Mouse (Mus musculus): ENCODE results near the gene Lalba. TPM values are rescaled to one million over a fixed set of nuclear protein-coding genes. Genes with fewer than 3 reads are reported as not detected.
A peak's percentile ranks its signal among the peaks of the same experiment; 100 is the strongest.
"Not testable (repeated sequence)": the region's sequence is repeated elsewhere in the genome, so short reads cannot be mapped to it uniquely, and the experiment has no call there.

Gene Lalba
- polyA plus RNA-seq (2014; fragmentation: Nextera tagmentation; extraction: Ambion mirVana), result not detected in 2 replicates

GRCm38 (mm10) chr15:98482701-98483100 lies at the start of gene Lalba:
Lalba (minus strand) TSS chr15:98482721.
- 60% methylated on average over 3 of the region's 3 CpGs for WGBS
- no peak within 1 kb of the TSS for H3K4me3 ChIP-seq (ENCODE audit: low read depth, low read length)
- no peaks in the 10 kb centered on the region for H3K9me3 ChIP-seq (ENCODE audit: control insufficient read depth, low read length)
- H3K27me3 ChIP-seq (ENCODE audit: control insufficient read depth, insufficient read depth, low read length), result no peaks in the 10 kb centered on the region
- DNase-seq (ENCODE audit: low spot score, missing footprints) (no peak), ATAC-seq (ENCODE audit: low FRiP score) (no peak)
- no peak within 1 kb of the TSS for H3K27ac ChIP-seq (ENCODE audit: low read depth, low read length)
- H3K9ac ChIP-seq (ENCODE audit: low read length), result no peak within 1 kb of the TSS
- no peaks in the 10 kb centered on the region for H3K36me3 ChIP-seq (ENCODE audit: control insufficient read depth, insufficient read depth, low read length)
- no peaks in the 10 kb centered on the region for H3K4me1 ChIP-seq (ENCODE audit: control insufficient read depth, insufficient read depth, low read length)
- H3K4me2 ChIP-seq, result no peak within 1 kb of the TSS

DNA sequence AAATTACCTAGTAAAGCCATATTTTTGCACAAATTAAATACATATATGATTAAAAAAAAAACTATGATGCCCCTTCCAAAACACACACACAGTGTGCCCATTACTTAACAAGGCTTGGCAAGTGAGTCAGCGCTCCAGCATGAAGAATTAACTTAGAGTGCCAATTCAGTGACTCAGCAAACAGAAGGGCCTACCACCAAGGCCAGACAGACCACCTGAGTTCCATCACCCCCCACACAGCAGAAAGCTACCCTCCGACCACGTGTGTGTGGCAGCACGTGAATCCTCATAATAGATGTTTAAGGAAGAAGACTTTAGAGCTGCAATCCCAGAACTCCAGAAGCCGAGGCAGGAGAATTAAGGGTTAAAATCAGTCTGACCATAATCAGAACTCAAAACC lies 49.8 kb upstream of the Lalba start:
- no peaks in the 10 kb centered on the region for H3K9me3 ChIP-seq (ENCODE audit: control insufficient read depth, low read length)
- no peak for DNase-seq (ENCODE audit: low spot score, missing footprints)
- no peaks in the 10 kb centered on the region for H3K27me3 ChIP-seq (ENCODE audit: control insufficient read depth, insufficient read depth, low read length)
- H3K4me2 ChIP-seq, result peak overlapping the region; percentile 92
- no peak for ATAC-seq (ENCODE audit: low FRiP score)
- H3K27ac ChIP-seq (ENCODE audit: low read depth, low read length), result no peak overlapping the region
- H3K9ac ChIP-seq (ENCODE audit: low read length), result peak overlapping the region; percentile 98
- peaks cover 8% of the 10 kb centered on the region for H3K4me1 ChIP-seq (ENCODE audit: control insufficient read depth, insufficient read depth, low read length)
- peak overlapping the region; percentile 84 for H3K4me3 ChIP-seq (ENCODE audit: low read depth, low read length)
- 53% methylated on average over 5 of the region's 5 CpGs for WGBS
- peaks cover 26% of the 10 kb centered on the region for H3K36me3 ChIP-seq (ENCODE audit: control insufficient read depth, insufficient read depth, low read length)

DNA sequence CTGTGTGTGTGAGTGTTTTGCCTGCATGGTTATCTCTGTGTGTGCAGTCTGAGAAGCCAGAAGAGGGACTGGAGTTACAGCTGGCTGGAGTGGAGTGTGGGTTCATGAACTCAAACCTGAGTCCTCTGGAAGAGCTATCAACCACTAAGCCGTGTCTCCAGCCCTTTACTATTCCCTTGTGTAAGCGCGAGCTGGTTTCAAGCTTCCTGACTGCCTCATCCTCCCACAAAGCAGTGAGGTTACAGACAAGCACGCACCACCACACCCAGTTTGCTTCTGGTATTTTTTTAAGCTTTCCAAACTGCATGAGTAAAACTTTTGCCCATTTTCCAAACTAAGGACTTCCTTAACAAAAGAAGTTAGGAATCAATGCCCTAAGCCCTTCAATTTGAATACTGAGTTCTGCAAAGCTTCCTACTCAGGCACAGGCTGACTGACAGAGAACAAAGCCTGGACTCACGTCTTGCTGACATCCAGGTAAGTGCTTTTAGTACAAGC lies 45.6 kb upstream of the Lalba start:
- 93% methylated on average over 5 of the region's 5 CpGs for WGBS
- H3K9me3 ChIP-seq (ENCODE audit: control insufficient read depth, low read length), result no peaks in the 10 kb centered on the region
- ATAC-seq (ENCODE audit: low FRiP score) (no peak), DNase-seq (ENCODE audit: low spot score, missing footprints) (no peak)
- H3K27me3 ChIP-seq (ENCODE audit: control insufficient read depth, insufficient read depth, low read length), result no peaks in the 10 kb centered on the region
- H3K4me3 ChIP-seq (ENCODE audit: low read depth, low read length), result no peak overlapping the region
- peaks cover 38% of the 10 kb centered on the region for H3K36me3 ChIP-seq (ENCODE audit: control insufficient read depth, insufficient read depth, low read length)
- H3K9ac ChIP-seq (ENCODE audit: low read length), result no peak overlapping the region
- no peak overlapping the region for H3K27ac ChIP-seq (ENCODE audit: low read depth, low read length)
- no peak overlapping the region for H3K4me2 ChIP-seq
- peaks cover 8% of the 10 kb centered on the region for H3K4me1 ChIP-seq (ENCODE audit: control insufficient read depth, insufficient read depth, low read length)

DNA sequence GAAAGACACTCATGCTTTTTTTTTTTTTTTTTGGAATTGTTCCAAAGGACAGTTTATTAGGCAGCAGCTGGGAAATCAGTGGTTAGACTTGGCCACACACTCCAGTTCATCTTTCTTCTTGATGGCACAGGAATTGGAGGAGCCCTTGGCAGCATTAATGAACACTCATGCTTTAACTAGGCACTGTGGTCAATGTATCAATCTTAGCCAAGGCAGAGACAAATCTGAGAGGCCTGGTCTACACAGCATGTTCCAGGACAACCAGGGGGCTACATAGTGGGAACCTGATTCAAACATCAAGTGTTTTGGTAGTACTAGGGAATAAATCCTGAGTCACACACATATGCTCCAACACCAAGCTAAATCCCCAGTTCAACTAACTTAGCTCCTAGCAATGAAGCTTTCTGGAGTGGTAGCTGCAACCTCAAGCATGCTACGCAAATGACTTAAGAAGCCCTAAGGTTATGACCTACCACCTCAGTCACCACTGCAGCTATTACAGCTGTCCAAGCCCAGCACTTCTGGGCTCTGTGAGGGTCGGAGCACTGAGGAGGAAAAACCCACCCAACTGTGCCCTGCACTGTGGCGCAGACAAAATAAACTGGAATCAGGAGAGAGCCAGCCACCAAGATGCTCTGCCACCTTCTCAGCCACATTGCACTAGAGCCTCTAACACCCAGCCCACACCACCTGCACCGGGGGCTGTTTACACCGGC lies 44.7 kb upstream of the Lalba start:
- no peak overlapping the region for H3K4me3 ChIP-seq (ENCODE audit: low read depth, low read length)
- no peaks in the 10 kb centered on the region for H3K27me3 ChIP-seq (ENCODE audit: control insufficient read depth, insufficient read depth, low read length)
- H3K9me3 ChIP-seq (ENCODE audit: control insufficient read depth, low read length), result no peaks in the 10 kb centered on the region
- DNase-seq (ENCODE audit: low spot score, missing footprints) (no peak), ATAC-seq (ENCODE audit: low FRiP score) (no peak)
- H3K4me2 ChIP-seq, result no peak overlapping the region
- 94% methylated on average over 5 of the region's 5 CpGs for WGBS
- H3K4me1 ChIP-seq (ENCODE audit: control insufficient read depth, insufficient read depth, low read length), result peaks cover 1% of the 10 kb centered on the region
- peaks cover 47% of the 10 kb centered on the region for H3K36me3 ChIP-seq (ENCODE audit: control insufficient read depth, insufficient read depth, low read length)
- no peak overlapping the region for H3K27ac ChIP-seq (ENCODE audit: low read depth, low read length)
- H3K9ac ChIP-seq (ENCODE audit: low read length), result no peak overlapping the region

- H3K27ac ChIP-seq (ENCODE audit: low read depth, low read length), result no peak overlapping the region
- no peaks in the 10 kb centered on the region for H3K9me3 ChIP-seq (ENCODE audit: control insufficient read depth, low read length)
- WGBS, result 88% methylated on average over 5 of the region's 5 CpGs
- no peak overlapping the region for H3K9ac ChIP-seq (ENCODE audit: low read length)
- DNase-seq (ENCODE audit: low spot score, missing footprints) (no peak), ATAC-seq (ENCODE audit: low FRiP score) (no peak)
- peaks cover 50% of the 10 kb centered on the region for H3K36me3 ChIP-seq (ENCODE audit: control insufficient read depth, insufficient read depth, low read length)
- no peaks in the 10 kb centered on the region for H3K4me1 ChIP-seq (ENCODE audit: control insufficient read depth, insufficient read depth, low read length)
- no peak overlapping the region for H3K4me3 ChIP-seq (ENCODE audit: low read depth, low read length)
- H3K4me2 ChIP-seq, result no peak overlapping the region
- H3K27me3 ChIP-seq (ENCODE audit: control insufficient read depth, insufficient read depth, low read length), result no peaks in the 10 kb centered on the region
These were observed 43.5 kb upstream of the Lalba start for GRCm38 (mm10) chr15:98526057-98526456.

DNA sequence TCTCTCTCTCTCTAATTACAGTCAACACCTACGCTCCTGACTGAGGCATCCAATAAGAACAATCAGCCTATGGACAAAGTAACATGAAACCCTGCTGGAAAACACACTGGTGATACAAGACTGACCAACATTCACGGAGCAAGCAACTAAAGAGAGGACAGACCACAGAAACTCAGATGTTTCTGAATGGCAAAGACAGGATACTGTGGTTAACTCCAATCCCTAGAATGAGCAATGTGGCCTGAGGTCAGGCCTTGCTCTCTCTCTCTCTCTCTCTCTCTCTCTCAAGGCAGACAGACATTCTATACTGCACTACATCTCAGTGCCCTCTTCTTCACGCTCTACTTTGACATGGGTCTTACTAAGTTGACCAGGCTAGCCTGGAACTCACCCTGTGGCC lies 38.7 kb upstream of the Lalba start:
- H3K27ac ChIP-seq (ENCODE audit: low read depth, low read length), result no peak overlapping the region
- ATAC-seq (ENCODE audit: low FRiP score), result no peak
- no peaks in the 10 kb centered on the region for H3K9me3 ChIP-seq (ENCODE audit: control insufficient read depth, low read length)
- no peaks in the 10 kb centered on the region for H3K27me3 ChIP-seq (ENCODE audit: control insufficient read depth, insufficient read depth, low read length)
- no peaks in the 10 kb centered on the region for H3K4me1 ChIP-seq (ENCODE audit: control insufficient read depth, insufficient read depth, low read length)
- peaks cover 39% of the 10 kb centered on the region for H3K36me3 ChIP-seq (ENCODE audit: control insufficient read depth, insufficient read depth, low read length)
- no peak for DNase-seq (ENCODE audit: low spot score, missing footprints)
- no peak overlapping the region for H3K4me3 ChIP-seq (ENCODE audit: low read depth, low read length)
- 97% methylated on average over 3 of the region's 3 CpGs for whole genome bisulfite sequencing
- H3K4me2 ChIP-seq, result no peak overlapping the region
- H3K9ac ChIP-seq (ENCODE audit: low read length), result no peak overlapping the region

DNA sequence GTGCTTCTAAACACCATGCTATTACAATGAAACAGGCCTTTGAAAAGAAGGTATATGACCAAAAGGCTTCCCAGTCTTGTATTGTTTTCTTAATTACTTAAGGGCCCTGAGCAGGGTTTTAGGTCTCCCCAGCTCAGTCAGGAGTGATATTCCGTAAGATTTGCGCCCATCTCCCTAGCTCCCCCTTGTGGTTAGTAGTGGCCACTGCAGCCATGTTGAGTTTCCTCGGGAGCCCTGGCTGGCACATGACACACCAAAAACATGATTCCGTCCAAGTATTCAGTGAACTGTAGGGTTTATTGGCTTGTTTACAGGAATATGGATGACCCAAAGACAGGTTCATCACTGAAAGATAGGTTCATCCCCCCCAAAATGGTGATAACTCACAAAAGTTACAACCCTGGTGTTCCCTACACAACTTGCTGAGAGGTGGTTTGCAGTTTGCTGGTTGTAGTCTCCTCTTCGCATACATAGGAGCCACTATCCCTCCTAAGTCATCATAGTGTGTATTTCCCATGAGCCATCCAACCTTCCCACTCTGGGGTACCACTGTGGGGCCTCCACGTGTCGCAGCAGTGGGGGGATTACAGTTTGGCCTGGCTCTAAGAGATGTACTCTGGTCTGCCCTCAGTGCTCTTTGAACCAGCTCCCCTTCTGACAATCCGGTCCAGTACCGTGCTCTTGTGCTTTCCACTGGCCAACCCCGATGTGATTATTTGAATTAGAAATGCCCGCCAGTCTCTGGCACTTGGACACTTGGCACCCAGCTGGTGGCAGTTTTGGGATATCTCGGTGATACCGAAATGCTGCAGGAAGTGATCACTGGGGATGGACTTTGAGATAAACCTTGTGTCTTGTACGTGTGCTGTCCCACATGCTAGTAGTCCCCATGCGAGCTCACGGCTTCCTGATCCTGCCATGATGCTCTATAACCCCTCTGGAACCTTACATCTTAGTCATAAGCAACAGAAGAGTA lies 35.1 kb upstream of the Lalba start:
- peaks cover 25% of the 10 kb centered on the region for H3K36me3 ChIP-seq (ENCODE audit: control insufficient read depth, insufficient read depth, low read length)
- H3K4me3 ChIP-seq (ENCODE audit: low read depth, low read length), result no peak overlapping the region
- no peak for ATAC-seq (ENCODE audit: low FRiP score)
- no peaks in the 10 kb centered on the region for H3K9me3 ChIP-seq (ENCODE audit: control insufficient read depth, low read length)
- no peak overlapping the region for H3K9ac ChIP-seq (ENCODE audit: low read length)
- DNase-seq (ENCODE audit: low spot score, missing footprints), result peak; percentile 94
- no peak overlapping the region for H3K27ac ChIP-seq (ENCODE audit: low read depth, low read length)
- peaks cover 2% of the 10 kb centered on the region for H3K4me1 ChIP-seq (ENCODE audit: control insufficient read depth, insufficient read depth, low read length)
- H3K4me2 ChIP-seq, result no peak overlapping the region
- no peaks in the 10 kb centered on the region for H3K27me3 ChIP-seq (ENCODE audit: control insufficient read depth, insufficient read depth, low read length)
- WGBS, result 73% methylated on average over 16 of the region's 16 CpGs

- WGBS, result 76% methylated on average over 2 of the region's 2 CpGs
- not testable (repeated sequence) for ATAC-seq (ENCODE audit: low FRiP score); DNase-seq (ENCODE audit: low spot score, missing footprints)
These were observed 32.3 kb upstream of the Lalba start for GRCm38 (mm10) chr15:98514845-98515244.

DNA sequence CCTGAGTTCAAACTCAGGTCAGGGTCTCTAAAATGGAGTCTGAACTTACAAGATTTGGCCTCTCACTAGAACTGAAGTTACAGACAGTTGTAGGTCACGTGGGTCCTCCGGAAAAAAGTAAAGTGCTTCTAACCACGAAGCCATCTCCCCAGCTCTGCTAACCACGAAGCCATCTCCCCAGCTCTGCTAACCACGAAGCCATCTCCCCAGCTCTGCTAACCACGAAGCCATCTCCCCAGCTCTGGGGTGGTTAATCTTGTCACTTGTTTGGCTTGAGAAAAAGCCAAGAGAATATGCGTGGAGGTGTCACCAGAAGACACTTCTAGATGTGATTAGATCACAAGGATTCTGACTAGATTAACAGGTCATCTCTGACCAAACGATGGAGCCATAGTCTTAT lies 31.6 kb upstream of the Lalba start:
- Histone ChIP-seq H3K4me2 (no peak overlapping the region), H3K9ac (ENCODE audit: low read length) (no peak overlapping the region), H3K4me3 (ENCODE audit: low read depth, low read length) (no peak overlapping the region), H3K9me3 (ENCODE audit: control insufficient read depth, low read length) (no peaks in the 10 kb centered on the region), H3K36me3 (ENCODE audit: control insufficient read depth, insufficient read depth, low read length) (peaks cover 6% of the 10 kb centered on the region), H3K27ac (ENCODE audit: low read depth, low read length) (no peak overlapping the region), H3K4me1 (ENCODE audit: control insufficient read depth, insufficient read depth, low read length) (peaks cover 7% of the 10 kb centered on the region), H3K27me3 (ENCODE audit: control insufficient read depth, insufficient read depth, low read length) (no peaks in the 10 kb centered on the region)
- DNase-seq (ENCODE audit: low spot score, missing footprints), result no peak
- ATAC-seq (ENCODE audit: low FRiP score), result no peak
- WGBS, result 88% methylated on average over 8 of the region's 8 CpGs

More at GRCm38 (mm10) chr15:98514845-98515244, 32.3 kb upstream of the Lalba start:
- H3K9me3 ChIP-seq (ENCODE audit: control insufficient read depth, low read length); H3K4me2 ChIP-seq; H3K27ac ChIP-seq (ENCODE audit: low read depth, low read length); H3K9ac ChIP-seq (ENCODE audit: low read length); H3K27me3 ChIP-seq (ENCODE audit: control insufficient read depth, insufficient read depth, low read length); H3K4me3 ChIP-seq (ENCODE audit: low read depth, low read length); H3K4me1 ChIP-seq (ENCODE audit: control insufficient read depth, insufficient read depth, low read length): not testable (repeated sequence)
- H3K36me3 ChIP-seq (ENCODE audit: control insufficient read depth, insufficient read depth, low read length), result peaks cover 11% of the 10 kb centered on the region

Data from midbrain, embryonic 11.5 days (tissue).